Comparison of ENCODE assay signal across 9 mouse cellular contexts in genomic region chr2:162391834-162392233, GRCm38 (mm10).
DNase-seq lines count a peak whose midpoint lies in the region; ATAC-seq lines count a peak whose summit lies in the region.
"Had no signal": no experiment of that assay in that cellular context is flagged by ENCODE, and none has a peak within 500 bp of the region (broad histone marks: within the 10 kb centered on the region; RNA-seq: fewer than 3 reads in every experiment).

No protein-coding gene starts in this region.

- no peaks in the 10 kb centered on the region for H3K9me3 ChIP-seq in hindbrain, embryonic 13.5 days
- no peaks in the 10 kb centered on the region for H3K9me3 ChIP-seq in hindbrain, embryonic 11.5 days (ENCODE audit: control insufficient read depth, low read length)

- 72% methylated on average over 4 of the region's 4 CpGs for WGBS in hindbrain, embryonic 13.5 days
- 82% methylated on average over 4 of the region's 4 CpGs for WGBS in hindbrain, embryonic 11.5 days

- no peak overlapping the region for H3K4me2 ChIP-seq in hindbrain, embryonic 13.5 days
- no peak overlapping the region for H3K4me2 ChIP-seq in hindbrain, embryonic 11.5 days (replicated peaks; ENCODE audit: low read depth, low read length)

- no peaks in the 10 kb centered on the region for H3K27me3 ChIP-seq in hindbrain, embryonic 13.5 days
- no peaks in the 10 kb centered on the region for H3K27me3 ChIP-seq in hindbrain, embryonic 11.5 days (ENCODE audit: control insufficient read depth, insufficient read depth, low read length)

- DNase-seq in hindbrain, embryonic 11.5 days (ENCODE audit: low spot score): no peak
- DNase-seq in Muller cell, postnatal 12 days (ENCODE audit: inconsistent ontology term): peak; percentile 63
- DNase-seq in cerebellum, adult 9-10 months: peak; percentile 23
- peak; percentile 39 to 58 for DNase-seq in layer of hippocampus, postnatal 10 days (ENCODE audit: low spot score in 2 of 2)
- DNase-seq in liver: no peak
- no peak for DNase-seq in kidney, adult 9 months
- DNase-seq: heart, adult 18-20 months; kidney, postnatal 14 days had no signal

- no peaks in the 10 kb centered on the region for H3K36me3 ChIP-seq in hindbrain, embryonic 13.5 days
- H3K36me3 ChIP-seq in hindbrain, embryonic 11.5 days (ENCODE audit: control insufficient read depth, insufficient read depth, low read length): no peaks in the 10 kb centered on the region

- H3K4me1 ChIP-seq in hindbrain, embryonic 13.5 days (replicated peaks): 0 out of 2 replicates have a peak, but pooled peaks cover 3% of the 10 kb centered on the region
- no peaks in the 10 kb centered on the region for H3K4me1 ChIP-seq in hindbrain, embryonic 11.5 days (replicated peaks; ENCODE audit: control insufficient read depth, insufficient read depth, low read length)

- H3K4me3 ChIP-seq in hindbrain, embryonic 13.5 days: no peak overlapping the region
- no peak overlapping the region for H3K4me3 ChIP-seq in hindbrain, embryonic 11.5 days (ENCODE audit: low read depth, low read length)

- H3K9ac ChIP-seq in hindbrain, embryonic 13.5 days: no peak overlapping the region
- no peak overlapping the region for H3K9ac ChIP-seq in hindbrain, embryonic 11.5 days (ENCODE audit: low read depth, low read length)

- no peak overlapping the region for H3K27ac ChIP-seq in hindbrain, embryonic 13.5 days
- H3K27ac ChIP-seq in hindbrain, embryonic 11.5 days (ENCODE audit: low read depth, low read length): no peak overlapping the region

- ATAC-seq in hindbrain, embryonic 13.5 days (ENCODE audit: low FRiP score): peak; percentile 17; the same call in 1 of the 2 replicates
- ATAC-seq in hindbrain, embryonic 11.5 days (ENCODE audit: low FRiP score): no peak

Comparison
In these comparisons a context has a peak if more than half of its experiments do, and no peak if none do; other contexts are left out.
1. DNase-seq: peak in Muller cell, postnatal 12 days (single experiment), cerebellum, adult 9-10 months (single experiment) and layer of hippocampus, postnatal 10 days (2 of 2); none in hindbrain, embryonic 11.5 days (single experiment), liver (single experiment) and kidney, adult 9 months (single experiment).